Mouse (Mus musculus) layer of hippocampus, adult 2 months (tissue): ENCODE results near the gene Mrpl49. TPM values are rescaled to one million over a fixed set of nuclear protein-coding genes. Genes with fewer than 3 reads are reported as not detected.
"Not testable (repeated sequence)": the region's sequence is repeated elsewhere in the genome, so short reads cannot be mapped to it uniquely, and the experiment has no call there.

Experiments
- DNase-seq, 2 experiments: peaks; one replicate each; pipeline ENCODE4 v3.0.0; 2022; ENCODE audit warnings: low spot score in 2 of 2
- H3K27ac ChIP-seq: fragments of 200-600 bp; 2 replicates; pipeline ENCODE4 v1.8.1; 2022
- H3K4me3 ChIP-seq: fragments of 200-600 bp; 2 replicates; pipeline ENCODE4 v1.8.1; 2022; ENCODE audit warnings: mild to moderate bottlenecking
- CTCF ChIP-seq: fragments of 200-600 bp; conservative IDR thresholded peaks from 2 replicates; pipeline ENCODE4 v1.8.1; 2022; ENCODE audit warnings: antibody characterized with exemption, mild to moderate bottlenecking, moderate library complexity
- total RNA-seq, 2 experiments: library from RNA; stranded (reverse); gene quantifications; 2 replicates each; pipeline ENCODE4 v1.2.3; 2021

Mrpl49 gene
- total RNA-seq, 2 experiments from 2014 or later = 42.8 to 49.6 TPM

DNA sequence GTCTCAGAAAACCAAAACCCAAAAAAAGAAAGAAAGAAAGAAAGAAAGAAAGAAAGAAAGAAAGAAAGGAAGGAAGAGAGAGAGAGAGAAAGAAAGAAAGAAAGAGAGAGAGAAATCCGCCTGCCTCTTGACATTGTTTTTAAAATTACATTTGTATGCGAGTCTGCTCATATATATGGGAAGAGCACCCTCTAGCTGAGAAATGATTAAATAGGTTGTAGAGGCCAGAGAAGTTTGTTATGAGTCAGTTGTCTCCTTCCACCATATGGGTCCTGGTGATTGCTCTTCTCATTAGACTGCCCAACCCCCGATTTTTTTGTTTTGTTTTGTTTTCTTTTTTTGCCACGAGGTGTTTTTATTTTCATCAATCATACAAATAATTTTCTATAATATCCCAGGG is 13.5 kb downstream of the Mrpl49 start:
- DNase-seq, H3K4me3 ChIP-seq, H3K27ac ChIP-seq: not testable (repeated sequence)
- TF ChIP-seq CTCF = peak; percentile 71

DNA sequence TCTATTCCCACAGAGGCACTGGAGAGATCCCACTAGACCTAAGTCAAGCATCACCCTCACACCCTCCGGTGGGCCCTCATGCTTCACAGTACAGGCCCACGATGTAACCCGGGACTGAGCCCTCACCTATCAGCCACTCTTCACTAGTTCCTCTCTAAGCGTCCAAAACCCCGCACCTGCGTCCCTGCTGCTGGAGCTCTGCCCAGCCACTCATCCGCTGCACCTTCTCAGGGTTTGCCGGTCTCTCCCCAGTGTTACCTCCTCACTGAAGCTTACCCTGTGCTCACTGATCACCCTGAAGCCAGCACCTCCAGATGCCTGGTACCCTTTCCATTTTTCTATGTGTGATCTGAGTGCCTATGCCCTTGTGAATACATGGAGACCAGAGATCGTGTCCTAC is 15.3 kb downstream of the Mrpl49 start:
- TF ChIP-seq CTCF = no peak
- no peak for DNase-seq
- no peak overlapping the region for H3K4me3 ChIP-seq
- H3K27ac ChIP-seq = no peak overlapping the region

DNA sequence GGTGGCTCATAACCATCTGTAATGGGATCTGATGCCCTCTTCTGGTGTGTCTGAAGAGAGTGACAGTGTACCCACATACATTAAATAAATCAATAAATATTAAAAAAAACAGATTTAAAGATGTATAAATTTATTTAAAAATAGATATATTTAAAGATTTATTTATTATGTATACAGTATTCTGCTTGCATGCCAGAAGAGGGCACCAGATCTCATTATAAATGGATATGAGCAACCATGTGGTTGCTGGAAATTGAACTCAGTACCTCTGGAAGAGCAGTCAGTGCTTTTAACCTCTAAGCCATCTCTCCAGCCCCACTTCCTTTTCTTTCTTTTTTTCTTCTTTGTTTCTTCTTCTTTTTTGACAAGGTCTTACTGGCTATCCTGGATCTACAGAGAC is 17.6 kb downstream of the Mrpl49 start:
- Histone ChIP-seq H3K27ac (no peak overlapping the region), H3K4me3 (no peak overlapping the region)
- DNase-seq = no peak
- peak; percentile 56 for TF ChIP-seq CTCF

DNA sequence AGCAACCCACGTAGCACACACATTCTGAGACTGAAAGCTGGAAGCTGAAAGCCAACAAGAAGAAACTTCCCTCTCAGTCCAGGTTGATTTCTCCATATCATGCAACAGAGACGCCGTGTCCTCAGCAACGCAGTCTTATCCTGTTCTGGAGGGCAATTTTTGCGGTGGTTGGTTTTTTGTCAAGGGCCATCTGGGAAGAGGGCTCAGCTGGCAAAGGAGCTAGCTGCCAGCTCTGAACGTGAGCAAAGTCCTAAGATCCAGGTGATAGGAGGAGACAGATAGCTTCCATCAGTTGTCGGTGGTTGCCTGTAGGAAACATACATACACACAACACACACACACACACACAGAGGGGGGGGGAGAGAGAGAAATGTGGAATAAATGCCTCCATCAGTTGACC is 19.3 kb downstream of the Mrpl49 start:
- no peak overlapping the region for H3K27ac ChIP-seq
- no peak for TF ChIP-seq CTCF
- H3K4me3 ChIP-seq = no peak overlapping the region
- DNase-seq = no peak

DNA sequence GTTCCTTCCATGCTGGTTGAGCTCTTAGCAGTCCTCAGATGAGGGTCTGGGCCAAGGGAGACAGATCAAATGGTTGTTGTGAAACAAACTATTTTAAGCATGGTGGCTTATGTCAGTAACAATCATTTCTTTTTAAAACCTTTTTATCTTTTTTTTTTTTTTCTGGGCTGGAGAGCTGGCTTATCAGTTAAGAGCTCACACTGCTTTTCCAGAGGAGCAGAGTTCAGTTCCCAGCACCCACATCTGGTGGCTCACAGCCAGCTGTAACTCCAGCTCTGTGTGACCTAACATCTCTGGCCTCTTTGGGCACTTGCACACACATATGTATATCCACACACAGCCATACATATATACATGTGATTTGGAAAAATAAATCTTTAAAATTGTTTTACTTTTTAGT is 19.9 kb downstream of the Mrpl49 start:
- no peak overlapping the region for H3K4me3 ChIP-seq
- no peak for TF ChIP-seq CTCF
- DNase-seq = no peak
- no peak overlapping the region for H3K27ac ChIP-seq

DNA sequence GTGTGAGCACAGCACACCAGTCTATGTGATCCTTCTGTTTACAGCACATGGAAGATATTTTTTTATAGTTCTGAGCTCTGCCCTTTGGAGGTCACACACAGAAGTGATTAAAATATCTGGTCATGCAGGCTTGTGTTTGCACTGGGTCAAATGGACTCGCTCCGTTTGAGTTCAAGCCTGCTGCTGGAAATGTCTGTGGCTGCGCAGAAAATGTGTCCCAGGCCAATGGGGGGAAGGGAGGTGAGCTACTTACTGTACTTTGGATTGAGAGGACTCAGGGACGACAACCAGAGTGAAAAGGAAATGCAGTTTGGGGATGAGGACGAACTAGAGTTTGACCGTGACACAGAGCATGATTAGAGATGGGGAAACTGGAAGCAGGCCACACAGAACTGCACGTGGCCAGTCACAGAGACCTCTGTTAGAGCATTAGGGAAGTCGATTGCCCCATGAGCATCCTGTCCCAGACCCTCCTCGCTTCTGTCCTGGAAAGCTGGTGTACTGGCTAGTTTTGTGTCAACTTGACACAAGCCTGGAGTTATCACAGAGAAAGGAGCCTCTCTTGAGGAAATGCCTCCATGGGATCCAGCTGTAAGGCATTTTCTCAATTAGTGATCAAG is 21.5 kb downstream of the Mrpl49 start:
- Histone ChIP-seq H3K27ac (no peak overlapping the region), H3K4me3 (no peak overlapping the region)
- DNase-seq = no peak
- no peak for TF ChIP-seq CTCF

DNA sequence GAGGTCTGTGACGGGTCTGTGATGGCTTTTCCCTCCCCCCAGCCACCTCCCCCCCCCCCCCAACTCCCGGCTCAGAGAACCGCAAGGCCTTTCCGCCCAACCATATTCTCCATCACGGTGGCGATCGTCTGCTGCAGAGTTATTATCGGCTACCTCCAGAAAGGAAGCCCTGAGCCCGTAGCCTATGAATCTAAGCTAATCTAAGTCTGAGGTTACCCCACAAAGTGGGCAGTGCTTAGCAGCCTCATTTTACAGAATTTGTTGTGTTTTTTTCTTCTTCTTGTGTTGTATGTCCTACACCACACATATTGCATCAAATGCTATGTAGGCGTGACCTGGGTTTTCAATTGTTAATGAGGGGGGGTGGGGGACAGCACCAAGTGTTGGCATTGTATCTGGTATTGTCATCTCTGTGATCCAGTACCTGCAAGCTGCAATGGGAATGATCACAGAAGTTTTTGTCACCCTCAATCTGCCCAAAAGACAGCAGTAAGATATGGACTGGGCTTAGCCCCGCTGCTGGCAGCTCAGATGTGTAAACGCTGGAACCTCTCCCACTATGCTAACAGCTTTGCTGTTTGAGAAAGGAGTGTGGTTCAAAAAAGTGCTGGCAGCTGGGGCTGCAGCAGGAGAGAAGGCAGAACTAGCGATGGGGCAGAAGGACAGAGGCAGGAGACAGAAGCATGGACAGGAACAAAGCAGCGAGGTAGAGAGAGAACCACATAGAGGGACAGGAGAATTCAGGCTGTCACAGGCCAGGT is 26.9 kb downstream of the Mrpl49 start:
- no peak overlapping the region for H3K4me3 ChIP-seq
- no peak for DNase-seq
- no peak for TF ChIP-seq CTCF

DNA sequence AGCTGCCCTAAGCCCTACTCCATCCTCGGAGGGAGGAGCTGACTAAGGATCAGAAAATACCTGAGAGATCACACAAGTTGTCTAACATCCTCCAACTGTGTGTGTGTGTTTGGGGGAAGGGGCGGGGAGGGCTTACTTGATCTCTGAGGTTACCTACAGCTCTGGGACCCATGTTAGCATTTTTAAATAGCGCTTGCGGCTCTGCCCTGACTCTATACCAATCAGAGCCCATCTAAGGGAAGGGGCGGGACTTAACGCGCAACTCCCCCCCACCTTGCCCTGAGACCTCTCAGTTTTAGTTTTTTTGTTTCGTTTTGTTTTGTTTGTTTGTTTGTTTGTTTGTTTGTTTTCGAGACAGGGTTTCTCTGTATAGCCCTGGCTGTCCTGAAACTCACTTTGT is 28.2 kb downstream of the Mrpl49 start:
- TF ChIP-seq CTCF = no peak
- Histone ChIP-seq H3K4me3 (no peak overlapping the region), H3K27ac (no peak overlapping the region)
- no peak for DNase-seq

More for the DNA sequence above, 26.9 kb downstream of the Mrpl49 start:
- H3K27ac ChIP-seq = no peak overlapping the region

DNA sequence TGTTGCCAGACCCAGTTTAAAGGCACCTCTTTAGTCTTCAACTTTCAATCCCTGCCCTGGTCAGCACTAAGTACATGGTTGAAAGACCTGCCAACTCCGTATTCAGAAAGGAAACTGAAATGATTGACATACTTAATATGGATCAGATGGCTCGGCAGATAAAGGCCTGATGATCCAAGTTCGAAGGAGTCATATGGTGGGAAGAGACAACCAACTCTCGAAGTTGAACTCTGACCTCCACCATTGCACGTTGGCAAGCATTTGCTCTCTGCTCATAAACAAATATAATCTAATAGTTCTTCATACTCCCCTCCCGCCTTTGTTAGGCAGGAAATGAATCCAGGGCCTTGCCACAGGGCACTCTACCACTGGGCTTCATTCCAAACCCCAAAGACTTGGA is 28.6 kb downstream of the Mrpl49 start:
- H3K4me3 ChIP-seq = no peak overlapping the region
- TF ChIP-seq CTCF = no peak
- no peak for DNase-seq
- H3K27ac ChIP-seq = no peak overlapping the region

DNA sequence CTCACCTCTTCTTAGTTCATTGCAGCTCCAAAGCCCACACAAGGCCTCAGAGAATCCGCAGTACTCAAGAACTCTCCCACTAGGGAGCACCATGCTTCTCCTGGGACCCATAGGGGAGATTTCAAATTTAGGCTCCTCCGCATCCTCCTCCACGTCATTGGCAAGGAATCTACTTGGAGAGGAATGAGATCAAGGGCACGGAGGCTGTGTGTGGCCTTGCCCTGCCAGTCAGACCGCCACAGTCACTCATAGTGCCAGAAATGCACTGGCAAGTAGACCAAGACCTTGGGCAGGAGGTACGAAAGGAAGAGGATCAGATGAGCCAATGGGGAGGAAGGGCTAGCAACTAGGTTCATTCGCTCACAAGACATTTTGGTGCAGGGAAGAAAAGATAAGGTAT is 33.7 kb downstream of the Mrpl49 start:
- Histone ChIP-seq H3K4me3 (no peak overlapping the region), H3K27ac (no peak overlapping the region)
- no peak for DNase-seq
- TF ChIP-seq CTCF = no peak

DNA sequence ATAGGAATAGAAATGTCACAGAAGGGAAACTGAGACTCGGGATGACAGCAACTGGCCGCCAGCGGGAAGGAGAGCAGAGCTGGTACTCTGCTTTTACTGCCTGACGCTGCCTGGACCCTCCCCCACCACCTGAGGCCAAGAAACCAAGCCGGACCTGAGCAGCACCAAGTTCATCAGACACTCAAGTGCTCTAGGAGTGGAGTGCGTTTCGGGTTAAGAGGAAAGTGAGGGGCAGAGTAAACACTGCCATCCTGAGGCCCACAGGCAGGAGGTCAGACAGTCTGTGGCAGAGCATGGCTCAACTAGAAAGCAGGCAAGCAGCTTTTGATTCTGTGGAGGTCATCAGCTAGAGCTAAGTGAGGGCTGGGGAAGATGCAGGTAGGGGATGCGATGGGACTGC is 34.5 kb downstream of the Mrpl49 start:
- H3K27ac ChIP-seq = no peak overlapping the region
- DNase-seq = no peak
- TF ChIP-seq CTCF = no peak
- H3K4me3 ChIP-seq = no peak overlapping the region

DNA sequence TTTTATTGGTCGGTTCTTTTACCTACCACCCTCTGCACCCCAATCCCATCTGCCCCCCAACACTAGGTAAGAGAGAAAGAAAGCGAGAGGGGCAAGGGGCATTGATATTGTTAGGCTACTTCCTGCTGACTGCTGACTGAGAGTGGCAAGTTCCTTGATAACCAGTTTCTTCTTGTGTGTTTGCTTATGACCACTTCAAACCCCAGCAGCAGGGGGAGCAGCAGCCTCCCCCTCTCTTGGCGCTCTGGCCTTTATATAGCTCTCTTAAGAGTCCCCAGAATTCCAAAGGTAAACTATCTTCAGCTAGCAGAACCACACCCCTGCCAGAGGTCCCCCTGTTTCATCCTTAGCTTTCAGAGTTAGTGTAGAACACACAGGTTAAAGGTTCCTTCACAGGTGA is 37.3 kb downstream of the Mrpl49 start:
- H3K27ac ChIP-seq = no peak overlapping the region
- DNase-seq = no peak
- H3K4me3 ChIP-seq = no peak overlapping the region
- 0 out of 2 replicates have a peak, but pooled peaks have one; percentile 18 for TF ChIP-seq CTCF

DNA sequence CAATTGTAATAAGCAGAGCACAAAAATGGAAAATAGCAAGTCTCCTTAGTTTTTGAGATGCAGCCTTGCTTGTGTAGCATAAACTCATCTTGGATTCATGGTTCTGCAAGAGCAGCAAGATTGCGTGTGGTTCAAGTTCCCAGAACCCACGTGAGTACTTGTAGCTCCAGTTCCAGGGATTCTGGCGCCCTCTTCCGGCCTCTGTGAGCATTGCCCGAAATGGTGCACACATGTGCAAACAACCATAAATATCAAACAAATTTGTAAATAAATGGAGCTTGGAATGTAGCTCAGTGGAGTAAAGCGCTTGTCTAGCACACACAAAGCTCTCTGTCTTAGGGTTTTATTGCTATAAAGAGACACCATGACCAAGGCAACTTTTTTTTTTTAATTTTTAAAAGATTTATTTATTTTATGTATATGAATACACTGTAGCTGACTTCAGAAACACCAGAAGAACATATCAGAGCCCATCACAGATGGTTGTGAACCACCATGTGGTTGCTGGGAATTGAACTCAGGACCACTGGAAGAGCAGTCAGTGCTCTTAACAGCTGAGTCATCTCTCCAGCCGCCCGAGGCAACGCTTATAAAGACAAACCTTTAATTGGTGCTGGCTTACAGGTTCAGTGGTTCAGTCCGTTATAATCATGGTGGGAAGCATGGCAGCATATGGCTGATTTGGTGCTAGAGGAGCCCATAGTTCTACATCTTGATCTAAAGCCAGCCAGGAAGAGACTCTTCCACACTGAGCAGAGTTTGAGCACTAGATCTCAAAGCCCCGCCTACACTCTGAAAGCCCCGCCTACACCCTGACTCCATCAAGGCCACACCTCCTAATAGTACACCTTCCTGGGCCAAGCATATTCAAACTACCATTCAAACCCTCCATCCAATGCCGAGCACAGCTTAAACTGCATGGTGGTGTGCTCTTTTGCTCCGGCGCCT is 39.2 kb downstream of the Mrpl49 start:
- no peak overlapping the region for H3K27ac ChIP-seq
- peak; percentile 77 to 87 for DNase-seq
- no peak overlapping the region for H3K4me3 ChIP-seq
- peak; percentile 98 for TF ChIP-seq CTCF
